Mouse (Mus musculus) MEL (cell line): ENCODE data around the gene Ntn1.

ENCODE experiments used
- POLR2A ChIP-seq, 2 experiments: IDR thresholded peaks; 2 replicates each; pipeline ENCODE4 v1.6.1; 2011 to 2012; ENCODE audit warnings: low read length in 2 of 2, mild to moderate bottlenecking in 2 of 2, control low read depth in 1 of 2, improper control_type of control experiment in 1 of 2, low read depth in 1 of 2, moderate library complexity in 1 of 2; ENCODE audit not compliant: control insufficient read depth in 1 of 2, insufficient read depth in 1 of 2, poor library complexity in 1 of 2
- TAL1 ChIP-seq: IDR thresholded peaks from 2 replicates; pipeline ENCODE4 v1.6.1; 2012; ENCODE audit warnings: mild to moderate bottlenecking, inconsistent platforms, low read length, moderate library complexity, mixed read lengths

DNA sequence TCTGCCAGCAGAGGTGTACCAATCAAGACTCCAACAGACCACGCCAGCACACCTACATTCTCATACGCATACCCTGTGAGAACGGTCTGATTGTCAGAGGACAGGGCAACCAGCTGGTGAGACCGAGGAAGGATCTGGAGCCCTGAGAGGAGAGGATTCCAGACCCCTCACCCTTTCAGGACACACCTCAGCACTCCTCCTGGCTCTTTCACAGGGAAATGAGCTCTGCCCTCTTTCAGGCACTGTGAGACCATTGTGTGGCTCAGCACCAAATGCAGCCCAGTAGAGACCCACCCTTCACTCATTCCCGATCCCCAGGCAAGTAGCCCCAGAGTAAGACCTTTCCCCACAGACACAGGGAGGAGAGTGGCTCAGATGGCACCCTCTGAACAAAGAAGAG, 137.5 kb downstream of the Ntn1 start:
- TF ChIP-seq TAL1, result no peak
- no peak for TF ChIP-seq POLR2A (IDR thresholded peaks at IDR 0.05; ENCODE audit: control insufficient read depth in 1 of 2, insufficient read depth in 1 of 2, low read depth in 1 of 2, low read length in 2 of 2, poor library complexity in 1 of 2)
